Mouse (Mus musculus): Measurements from ENCODE around the gene Lhfpl2. TPM values are rescaled to one million over a fixed set of nuclear protein-coding genes. Genes with fewer than 3 reads are reported as not detected.
"Not testable (repeated sequence)": the region's sequence is repeated elsewhere in the genome, so short reads cannot be mapped to it uniquely, and the experiment has no call there.

Lhfpl2 gene
- polyA plus RNA-seq (2016; fragmentation: Nextera tagmentation; extraction: Ambion mirVana) = 20.4 and 22.3 TPM in 2 replicates

- no peaks in the 10 kb centered on the region for H3K9me3 ChIP-seq
- H3K27me3 ChIP-seq = peaks cover 60% of the 10 kb centered on the region
- H3K4me1 ChIP-seq = peaks cover 26% of the 10 kb centered on the region
- peak within 1 kb of the TSS; percentile 65 for H3K4me3 ChIP-seq
- peak within 1 kb of the TSS; percentile 20 for H3K27ac ChIP-seq (replicated peaks)
- ATAC-seq (ENCODE audit: low FRiP score, low read depth) = peak; percentile 86
- under 1% methylated on average over 70 of the region's 85 CpGs for WGBS
- no peaks in the 10 kb centered on the region for H3K36me3 ChIP-seq
- peak within 1 kb of the TSS; percentile 97 for H3K4me2 ChIP-seq (replicated peaks)
- peak within 1 kb of the TSS; percentile 82 for H3K9ac ChIP-seq (replicated peaks)
These were observed at the start of gene Lhfpl2 for GRCm38 (mm10) chr13:94057563-94058560. Gene Lhfpl2 (plus strand): TSS chr13:94057796.

DNA sequence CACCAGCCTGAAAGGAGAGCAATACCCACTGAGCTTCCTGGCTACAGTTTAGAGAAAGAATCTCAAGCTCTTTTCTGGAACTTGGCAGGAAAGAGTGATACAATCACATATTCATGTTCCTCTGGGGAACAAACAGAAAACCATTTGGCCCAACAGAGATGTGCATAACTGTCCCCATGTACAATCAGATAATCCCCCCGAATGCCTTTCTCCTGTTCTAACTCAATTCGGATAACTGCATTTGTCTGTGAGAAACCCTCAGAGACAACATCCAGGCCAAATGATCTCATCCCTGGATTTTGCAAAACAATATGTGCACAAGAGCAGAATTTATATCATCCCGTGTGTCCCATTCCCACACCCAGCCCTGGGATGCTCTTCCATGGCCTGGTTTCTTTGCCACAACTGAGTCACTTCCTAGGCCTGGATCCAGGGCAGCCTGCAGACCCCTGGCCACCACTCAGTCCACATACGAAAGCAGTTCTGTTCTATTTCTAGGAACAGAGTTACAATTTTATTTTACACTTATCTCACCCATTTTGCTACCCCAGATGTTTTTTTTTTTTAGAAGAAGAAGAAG is 45.5 kb upstream of the Lhfpl2 start:
- 90% methylated on average over 4 of the region's 4 CpGs for WGBS
- H3K27me3 ChIP-seq = no peaks in the 10 kb centered on the region

DNA sequence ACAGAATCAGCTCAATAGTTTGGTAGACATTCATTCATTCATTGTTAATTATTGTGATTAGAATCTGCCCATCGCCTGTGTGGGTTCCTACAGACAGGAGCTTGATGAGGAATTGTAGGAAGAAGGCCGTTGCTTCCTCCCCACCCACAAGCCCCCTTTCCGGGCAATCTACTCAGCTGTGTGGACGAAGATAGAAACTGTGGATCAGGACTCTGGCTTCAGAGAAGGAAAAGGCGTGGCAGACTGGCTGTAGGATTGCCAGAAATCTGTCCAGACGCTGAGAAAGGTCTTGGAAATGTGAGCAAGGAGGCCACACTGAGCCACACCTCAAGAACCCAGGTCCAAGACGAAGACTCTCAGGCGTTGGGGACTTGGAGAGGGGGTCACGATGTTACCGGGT is 43.6 kb upstream of the Lhfpl2 start:
- Histone ChIP-seq H3K4me1 (no peaks in the 10 kb centered on the region), H3K36me3 (no peaks in the 10 kb centered on the region), H3K9ac (replicated peaks) (no peak overlapping the region), H3K4me2 (replicated peaks) (no peak overlapping the region), H3K27me3 (no peaks in the 10 kb centered on the region), H3K9me3 (no peaks in the 10 kb centered on the region), H3K4me3 (no peak overlapping the region), H3K27ac (replicated peaks) (no peak overlapping the region)
- 93% methylated on average over 10 of the region's 10 CpGs for WGBS
- no peak for ATAC-seq (ENCODE audit: low FRiP score, low read depth)

More for the DNA sequence above, 45.5 kb upstream of the Lhfpl2 start:
- Histone ChIP-seq H3K4me1 (no peaks in the 10 kb centered on the region), H3K36me3 (no peaks in the 10 kb centered on the region), H3K4me2 (replicated peaks) (no peak overlapping the region), H3K27ac (replicated peaks) (no peak overlapping the region), H3K9ac (replicated peaks) (no peak overlapping the region), H3K4me3 (no peak overlapping the region), H3K9me3 (no peaks in the 10 kb centered on the region)
- ATAC-seq (ENCODE audit: low FRiP score, low read depth) = no peak

GRCm38 (mm10) chr13:94024575-94024974 is 33.0 kb upstream of the Lhfpl2 start:
- not testable (repeated sequence) for H3K27ac ChIP-seq (replicated peaks); H3K9ac ChIP-seq (replicated peaks); H3K36me3 ChIP-seq; H3K9me3 ChIP-seq; H3K27me3 ChIP-seq; H3K4me2 ChIP-seq (replicated peaks); H3K4me3 ChIP-seq; H3K4me1 ChIP-seq; ATAC-seq (ENCODE audit: low FRiP score, low read depth)
- WGBS = 78% methylated on average over 10 of the region's 13 CpGs

DNA sequence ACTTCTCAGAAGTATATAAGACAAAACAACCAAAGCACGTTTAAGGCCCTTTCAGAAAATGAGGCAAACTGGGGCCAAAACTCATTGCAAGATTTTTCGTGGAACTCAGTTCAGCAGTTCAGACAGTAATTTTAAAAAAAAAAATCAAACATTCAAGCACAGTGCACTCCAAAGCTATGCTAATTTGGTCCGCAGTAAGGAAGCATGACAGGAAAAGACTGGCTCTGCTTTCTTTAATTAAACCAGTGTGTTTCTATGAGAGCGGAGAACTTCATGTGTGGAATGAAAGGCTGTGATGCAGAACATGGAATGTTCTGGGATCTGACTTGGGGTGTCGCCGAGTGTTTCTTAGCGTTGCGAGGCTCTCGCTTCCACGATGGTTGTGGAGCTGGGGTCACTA is 28.4 kb upstream of the Lhfpl2 start:
- 84% methylated on average over 10 of the region's 10 CpGs for WGBS
- Histone ChIP-seq H3K36me3 (no peaks in the 10 kb centered on the region), H3K27me3 (no peaks in the 10 kb centered on the region), H3K4me1 (no peaks in the 10 kb centered on the region), H3K27ac (replicated peaks) (no peak overlapping the region), H3K4me3 (no peak overlapping the region), H3K9me3 (no peaks in the 10 kb centered on the region), H3K4me2 (replicated peaks) (no peak overlapping the region), H3K9ac (replicated peaks) (no peak overlapping the region)
- no peak for ATAC-seq (ENCODE audit: low FRiP score, low read depth)

- no peak overlapping the region for H3K9ac ChIP-seq (replicated peaks)
- ATAC-seq (ENCODE audit: low FRiP score, low read depth) = no peak
- no peaks in the 10 kb centered on the region for H3K27me3 ChIP-seq
- no peak overlapping the region for H3K4me2 ChIP-seq (replicated peaks)
- H3K4me1 ChIP-seq = no peaks in the 10 kb centered on the region
- no peak overlapping the region for H3K4me3 ChIP-seq
- no peak overlapping the region for H3K27ac ChIP-seq (replicated peaks)
- H3K36me3 ChIP-seq = no peaks in the 10 kb centered on the region
- H3K9me3 ChIP-seq = no peaks in the 10 kb centered on the region
- whole genome bisulfite sequencing = 78% methylated on average over 2 of the region's 2 CpGs
These were observed 27.0 kb upstream of the Lhfpl2 start for GRCm38 (mm10) chr13:94030551-94030950.

- Histone ChIP-seq H3K9me3 (no peaks in the 10 kb centered on the region), H3K4me2 (replicated peaks) (no peak overlapping the region), H3K4me3 (no peak overlapping the region), H3K27ac (replicated peaks) (no peak overlapping the region), H3K27me3 (no peaks in the 10 kb centered on the region), H3K9ac (replicated peaks) (no peak overlapping the region), H3K4me1 (peaks cover 5% of the 10 kb centered on the region), H3K36me3 (no peaks in the 10 kb centered on the region)
- 0 out of 2 replicates have a peak, but pooled peaks have one; percentile 34 for ATAC-seq (ENCODE audit: low FRiP score, low read depth)
- 45% methylated on average over 6 of the region's 6 CpGs for WGBS
These were observed 20.1 kb upstream of the Lhfpl2 start for GRCm38 (mm10) chr13:94037313-94038051.

GRCm38 (mm10) chr13:94038052-94038340 is 19.6 kb upstream of the Lhfpl2 start:
- Histone ChIP-seq H3K9me3 (no peaks in the 10 kb centered on the region), H3K27ac (replicated peaks) (no peak overlapping the region)
- WGBS = 34% methylated on average over 2 of the region's 2 CpGs

GRCm38 (mm10) chr13:94050036-94050435 is 7.6 kb upstream of the Lhfpl2 start:
- H3K9ac ChIP-seq (replicated peaks) = no peak overlapping the region
- H3K27ac ChIP-seq (replicated peaks) = no peak overlapping the region
- no peaks in the 10 kb centered on the region for H3K36me3 ChIP-seq
- WGBS = 79% methylated on average over 7 of the region's 7 CpGs
- H3K27me3 ChIP-seq = 0 out of 2 replicates have a peak, but pooled peaks cover 5% of the 10 kb centered on the region
- no peak for ATAC-seq (ENCODE audit: low FRiP score, low read depth)
- H3K4me2 ChIP-seq (replicated peaks) = no peak overlapping the region
- no peaks in the 10 kb centered on the region for H3K4me1 ChIP-seq
- H3K4me3 ChIP-seq = no peak overlapping the region
- no peaks in the 10 kb centered on the region for H3K9me3 ChIP-seq

More at GRCm38 (mm10) chr13:94038052-94038340, 19.6 kb upstream of the Lhfpl2 start:
- no peak overlapping the region for H3K9ac ChIP-seq (replicated peaks)
- no peak for ATAC-seq (ENCODE audit: low FRiP score, low read depth)
- H3K4me2 ChIP-seq (replicated peaks) = no peak overlapping the region
- H3K4me1 ChIP-seq = peaks cover 5% of the 10 kb centered on the region
- no peak overlapping the region for H3K4me3 ChIP-seq
- no peaks in the 10 kb centered on the region for H3K27me3 ChIP-seq
- H3K36me3 ChIP-seq = no peaks in the 10 kb centered on the region

DNA sequence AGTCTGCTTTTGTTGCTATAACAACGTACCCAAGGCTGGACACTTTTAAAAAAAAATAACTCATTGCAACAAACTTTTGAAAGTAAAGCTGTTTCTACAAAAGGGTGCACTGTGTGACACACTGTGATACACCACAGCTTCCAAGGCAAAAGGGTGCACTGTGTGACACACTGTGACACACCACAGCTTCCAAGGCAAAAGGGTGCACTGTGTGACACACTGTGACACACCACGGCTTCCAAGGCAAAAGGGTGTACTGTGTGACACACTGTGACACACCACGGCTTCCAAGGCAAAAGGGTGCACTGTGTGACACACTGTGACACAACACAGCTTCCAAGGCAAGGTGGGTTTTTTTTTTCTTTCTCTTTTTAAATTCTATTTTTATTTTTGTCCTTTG is 6.8 kb upstream of the Lhfpl2 start:
- no peak overlapping the region for H3K9ac ChIP-seq (replicated peaks)
- no peak overlapping the region for H3K27ac ChIP-seq (replicated peaks)
- H3K27me3 ChIP-seq = peaks cover 13% of the 10 kb centered on the region
- H3K4me3 ChIP-seq = no peak overlapping the region
- no peak for ATAC-seq (ENCODE audit: low FRiP score, low read depth)
- no peaks in the 10 kb centered on the region for H3K9me3 ChIP-seq
- no peak overlapping the region for H3K4me2 ChIP-seq (replicated peaks)
- H3K36me3 ChIP-seq = no peaks in the 10 kb centered on the region
- WGBS = 87% methylated on average over 3 of the region's 3 CpGs
- no peaks in the 10 kb centered on the region for H3K4me1 ChIP-seq

- peak overlapping the region; percentile 65 for H3K4me3 ChIP-seq
- peaks cover 57% of the 10 kb centered on the region for H3K27me3 ChIP-seq
- peak overlapping the region; percentile 97 for H3K4me2 ChIP-seq (replicated peaks)
- peaks cover 20% of the 10 kb centered on the region for H3K4me1 ChIP-seq
- H3K36me3 ChIP-seq = no peaks in the 10 kb centered on the region
- H3K9ac ChIP-seq (replicated peaks) = peak overlapping the region; percentile 82
- peak; percentile 35; the same call in 1 of the 2 replicates for ATAC-seq (ENCODE audit: low FRiP score, low read depth)
- H3K27ac ChIP-seq (replicated peaks) = peak overlapping the region; percentile 20; the same call in 1 of the 2 replicates
- no peaks in the 10 kb centered on the region for H3K9me3 ChIP-seq
- 1% methylated on average over 17 of the region's 17 CpGs for WGBS
These were observed 497 bp upstream of the Lhfpl2 start for GRCm38 (mm10) chr13:94057036-94057562.

Data from midbrain, embryonic 12.5 days (tissue).